Mouse (Mus musculus) heart, embryonic 10.5 days (tissue): ENCODE results near the gene Nfic. TPM values are rescaled to one million over a fixed set of nuclear protein-coding genes. Genes with fewer than 3 reads are reported as not detected.

Experiments used
- DNase-seq: peaks from one replicate; pipeline ENCODE4 v3.0.0-alpha.2; 2017; ENCODE audit warnings: low spot score
- H3K27ac ChIP-seq: fragments of 300-500 bp; sonication (generic); 2 replicates; pipeline ENCODE4 v1.5.1; 2016; ENCODE audit warnings: mild to moderate bottlenecking
- H3K27me3 ChIP-seq: fragments of 300-500 bp; sonication (generic); 2 replicates; pipeline ENCODE4 v1.6.1; 2016; ENCODE audit warnings: mild to moderate bottlenecking; ENCODE audit not compliant: poor library complexity, insufficient read depth, severe bottlenecking
- H3K36me3 ChIP-seq: fragments of 300-500 bp; sonication (generic); 2 replicates; pipeline ENCODE4 v1.6.1; 2016; ENCODE audit warnings: mild to moderate bottlenecking, moderate library complexity
- H3K4me1 ChIP-seq: fragments of 300-500 bp; sonication (generic); 2 replicates; pipeline ENCODE4 v1.6.1; 2016; ENCODE audit warnings: mild to moderate bottlenecking
- H3K4me3 ChIP-seq: fragments of 300-500 bp; sonication (generic); 2 replicates; pipeline ENCODE4 v1.5.1; 2016; ENCODE audit warnings: mild to moderate bottlenecking, moderate library complexity
- H3K9me3 ChIP-seq: fragments of 300-500 bp; sonication (generic); 2 replicates; pipeline ENCODE4 v1.6.1; 2016; ENCODE audit warnings: mild to moderate bottlenecking, moderate library complexity
- WGBS: fragments of 180-500 bp; shearing (Covaris S2); methylation state at CpG from one replicate; pipeline ENCODE4 v1.1.7; 2016; 5-methylcytosine and 5-hydroxymethylcytosine counted together
- polyA plus RNA-seq: library from polyadenylated mRNA; unstranded; fragments of >200 nt; fragmentation: Nextera tagmentation; extraction: Ambion mirVana; gene quantifications from 2 replicates; pipeline ENCODE4 v1.2.1, GENCODE M21; 2016

Gene Nfic
- polyA plus RNA-seq, 1 experiment from 2014 or later: 23.0 TPM

DNA sequence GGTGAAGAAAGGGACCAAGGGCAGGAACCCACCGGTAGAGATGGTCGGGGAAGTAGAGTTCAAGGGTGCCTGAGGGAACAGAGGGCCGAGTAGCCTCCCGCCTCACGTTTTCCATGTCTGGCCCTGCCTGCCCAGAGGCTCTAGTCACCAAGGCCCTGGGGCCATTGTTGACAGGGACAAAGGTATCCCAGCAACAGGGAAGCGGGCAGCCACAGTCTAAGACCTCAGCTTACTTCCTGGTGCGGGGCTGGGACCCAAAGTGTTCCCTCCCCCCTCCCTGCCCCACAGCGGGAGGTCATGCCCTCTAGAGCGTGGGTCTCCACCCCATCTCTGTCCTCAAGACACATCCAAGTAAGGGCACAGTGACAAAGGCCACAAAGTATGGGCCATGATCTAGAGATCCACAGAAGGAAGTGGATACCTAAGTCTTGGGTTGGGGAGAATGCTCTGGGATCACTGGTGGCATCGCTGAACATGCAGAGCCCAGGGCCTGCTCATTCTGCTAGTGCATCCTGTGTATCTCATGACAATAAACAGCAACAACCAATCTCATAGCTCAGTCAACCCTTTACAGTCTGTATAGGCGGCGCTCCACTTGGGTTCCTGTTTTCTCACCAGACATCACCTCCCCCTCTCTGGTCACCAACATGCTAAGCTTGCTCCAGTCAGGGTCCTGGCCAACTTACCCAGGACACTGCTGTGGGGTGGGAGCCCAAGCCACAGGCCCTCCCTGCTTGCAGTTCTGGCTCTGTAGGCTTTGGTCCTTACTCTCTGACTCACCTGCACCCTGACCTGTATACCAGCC lies 89.6 kb downstream of the Nfic start, which contains the start of gene 4930404N11Rik:
Gene 4930404N11Rik (minus strand): TSS at position 145 of the 805 bp plus-strand sequence.
- peak within 1 kb of the TSS; percentile 64 for H3K4me3 ChIP-seq
- H3K4me1 ChIP-seq: peaks cover 76% of the 10 kb centered on the region
- H3K27me3 ChIP-seq: peaks cover 35% of the 10 kb centered on the region
- peaks cover 62% of the 10 kb centered on the region for H3K36me3 ChIP-seq
- 31% methylated on average over 12 of the region's 12 CpGs for WGBS
- H3K9me3 ChIP-seq: no peaks in the 10 kb centered on the region
- no peak for DNase-seq
- H3K27ac ChIP-seq: peak within 1 kb of the TSS; percentile 78

DNA sequence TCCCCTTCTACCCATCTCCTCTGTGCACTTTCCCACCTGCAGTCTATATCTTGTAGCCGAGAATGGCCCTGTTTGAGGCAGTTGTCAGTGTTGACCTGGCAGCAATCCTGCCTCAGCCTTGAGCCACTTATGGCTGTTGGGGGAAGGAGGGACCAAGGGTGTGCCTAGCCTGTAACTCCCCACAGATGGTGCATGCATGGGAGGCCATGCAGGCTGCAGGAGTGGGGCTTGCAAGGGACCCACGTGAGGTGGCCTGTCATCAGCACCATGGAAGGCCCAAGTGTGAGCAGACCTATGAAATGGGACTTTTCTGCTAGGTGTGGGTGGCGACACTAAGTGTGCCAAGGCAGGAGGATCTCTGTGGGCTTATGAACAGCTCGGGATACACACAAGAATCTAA lies 90.4 kb downstream of the Nfic start:
- WGBS: 36% methylated on average over 4 of the region's 4 CpGs
- Histone ChIP-seq H3K4me1 (peaks cover 84% of the 10 kb centered on the region), H3K4me3 (peak overlapping the region; percentile 64), H3K9me3 (no peaks in the 10 kb centered on the region), H3K27me3 (peaks cover 35% of the 10 kb centered on the region), H3K36me3 (peaks cover 54% of the 10 kb centered on the region), H3K27ac (peak overlapping the region; percentile 78)
- DNase-seq: no peak

DNA sequence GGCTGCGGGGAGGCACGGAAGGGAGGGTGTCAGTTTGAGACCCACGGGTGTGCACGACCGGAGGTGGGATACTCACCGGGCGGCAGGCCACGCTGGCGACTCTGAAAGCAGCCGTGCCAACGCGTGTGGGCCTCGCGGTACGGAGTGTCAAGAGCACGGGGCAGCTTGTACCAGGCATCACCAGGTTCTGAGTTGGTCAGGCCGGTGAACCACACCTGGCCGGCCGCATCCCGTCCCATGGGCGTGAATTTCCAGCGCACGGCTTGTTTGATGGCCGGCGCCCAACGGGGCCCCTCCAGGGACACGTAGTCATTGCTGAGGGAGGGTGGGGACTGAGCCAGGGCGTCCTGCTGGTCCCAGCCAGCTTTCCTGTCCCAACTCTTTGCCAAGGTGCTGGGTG lies 90.8 kb downstream of the Nfic start:
- Histone ChIP-seq H3K36me3 (peaks cover 50% of the 10 kb centered on the region), H3K27me3 (peaks cover 35% of the 10 kb centered on the region), H3K4me1 (peaks cover 88% of the 10 kb centered on the region), H3K27ac (peak overlapping the region; percentile 78), H3K4me3 (peak overlapping the region; percentile 64), H3K9me3 (no peaks in the 10 kb centered on the region)
- DNase-seq: no peak
- WGBS: 14% methylated on average over 28 of the region's 28 CpGs

DNA sequence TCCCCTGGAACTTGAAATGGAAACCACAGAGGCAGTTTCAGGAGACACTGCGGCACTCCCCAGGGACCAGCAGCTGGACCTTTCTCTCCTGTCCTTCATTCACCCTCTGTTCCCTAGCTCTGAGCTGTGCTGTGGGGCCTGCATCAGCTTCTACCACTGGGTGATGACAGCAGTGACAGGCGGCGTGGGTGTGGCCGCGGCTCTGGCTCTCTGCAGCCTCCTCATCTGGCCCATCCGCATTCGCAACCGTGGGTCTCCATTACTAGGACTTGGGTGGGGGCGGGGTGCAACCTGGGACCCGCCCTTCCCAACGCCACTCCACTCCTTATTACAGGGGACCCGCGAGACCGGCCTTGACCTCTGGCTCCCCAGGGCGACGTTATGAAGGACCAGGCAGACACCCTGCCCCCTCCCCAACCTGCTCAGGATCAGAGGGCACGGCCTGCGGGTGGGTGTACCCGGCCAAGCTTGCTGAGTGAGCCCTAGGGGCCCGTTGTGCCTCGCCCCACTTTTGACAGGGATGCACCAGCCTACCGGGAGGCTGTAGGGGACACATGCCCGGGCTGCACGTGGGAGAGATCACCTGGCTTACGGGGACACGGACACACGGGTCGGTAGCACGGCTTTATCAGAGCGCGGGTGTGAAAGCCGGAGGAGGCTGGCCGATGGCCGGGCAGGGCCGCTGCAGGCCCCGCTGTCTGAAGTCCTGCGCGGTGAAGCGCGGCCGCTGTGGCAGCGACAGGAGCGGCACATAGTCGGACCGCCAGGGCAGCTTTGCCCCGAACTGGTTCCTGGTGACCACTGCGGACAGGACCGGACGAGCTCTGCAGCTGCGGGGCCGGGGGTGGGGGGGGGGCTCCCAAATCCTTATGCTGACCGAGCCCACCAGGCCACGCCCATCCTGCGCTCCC lies 91.7 kb downstream of the Nfic start:
- peak overlapping the region; percentile 90 for H3K27ac ChIP-seq
- DNase-seq: peak; percentile 94
- 5% methylated on average over 54 of the region's 54 CpGs for WGBS
- H3K4me3 ChIP-seq: peak overlapping the region; percentile 64
- H3K4me1 ChIP-seq: peaks cover 93% of the 10 kb centered on the region
- peaks cover 35% of the 10 kb centered on the region for H3K27me3 ChIP-seq
- peaks cover 40% of the 10 kb centered on the region for H3K36me3 ChIP-seq
- no peaks in the 10 kb centered on the region for H3K9me3 ChIP-seq

DNA sequence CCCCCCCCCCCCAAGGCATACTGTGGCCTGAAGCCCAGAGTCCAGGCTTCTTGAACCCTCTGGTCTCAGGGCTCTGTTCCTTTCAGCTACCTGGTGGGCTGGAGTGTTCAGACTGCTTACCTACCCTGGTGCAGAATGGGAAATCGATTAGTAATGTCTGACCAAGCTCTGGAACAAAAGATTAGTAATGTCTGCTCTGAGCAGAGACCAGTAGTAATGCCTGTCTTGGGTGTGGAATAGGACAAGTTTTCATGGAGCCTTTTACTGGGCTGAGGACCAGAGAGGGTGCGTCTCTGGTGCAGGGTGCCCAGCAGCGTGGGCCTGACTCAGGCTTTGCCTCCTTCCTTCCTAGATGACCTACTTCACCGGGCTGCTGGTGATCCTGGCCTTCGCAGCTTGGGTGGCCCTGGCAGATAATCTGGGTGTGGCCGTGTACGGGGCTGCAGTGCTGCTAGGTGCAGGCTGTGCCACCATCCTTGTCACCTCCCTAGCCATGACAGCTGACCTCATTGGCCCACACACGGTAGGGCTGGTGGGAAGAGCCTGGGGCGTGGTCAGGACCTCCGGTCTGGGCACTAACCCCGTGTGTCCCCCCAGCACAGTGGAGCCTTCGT lies 93.0 kb downstream of the Nfic start:
- H3K36me3 ChIP-seq: peaks cover 27% of the 10 kb centered on the region
- H3K9me3 ChIP-seq: no peaks in the 10 kb centered on the region
- DNase-seq: no peak
- peak overlapping the region; percentile 90 for H3K27ac ChIP-seq
- H3K4me3 ChIP-seq: peak overlapping the region; percentile 64
- H3K4me1 ChIP-seq: peaks cover 100% of the 10 kb centered on the region
- H3K27me3 ChIP-seq: peaks cover 35% of the 10 kb centered on the region
- WGBS: 59% methylated on average over 12 of the region's 12 CpGs

DNA sequence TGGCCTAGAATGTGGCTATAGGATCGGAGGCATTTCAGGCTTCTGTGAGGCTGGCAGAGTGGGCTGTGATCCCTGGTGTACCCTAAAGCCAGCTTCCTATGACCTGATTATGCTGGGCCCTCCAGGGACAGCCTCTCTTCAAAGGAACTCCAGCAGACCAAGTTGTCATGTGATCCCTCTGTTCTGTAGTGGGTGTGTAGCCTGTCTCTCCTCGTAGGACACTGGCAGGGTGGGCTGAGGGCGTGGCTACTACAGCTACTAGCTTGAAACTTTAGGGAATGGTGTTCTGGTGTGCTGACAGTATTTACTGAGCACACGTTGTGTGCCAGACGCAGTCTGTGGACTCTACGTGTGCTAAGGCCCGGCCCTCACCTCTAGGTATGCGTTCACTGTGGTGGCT lies 94.7 kb downstream of the Nfic start:
- WGBS: 67% methylated on average over 8 of the region's 8 CpGs

DNA sequence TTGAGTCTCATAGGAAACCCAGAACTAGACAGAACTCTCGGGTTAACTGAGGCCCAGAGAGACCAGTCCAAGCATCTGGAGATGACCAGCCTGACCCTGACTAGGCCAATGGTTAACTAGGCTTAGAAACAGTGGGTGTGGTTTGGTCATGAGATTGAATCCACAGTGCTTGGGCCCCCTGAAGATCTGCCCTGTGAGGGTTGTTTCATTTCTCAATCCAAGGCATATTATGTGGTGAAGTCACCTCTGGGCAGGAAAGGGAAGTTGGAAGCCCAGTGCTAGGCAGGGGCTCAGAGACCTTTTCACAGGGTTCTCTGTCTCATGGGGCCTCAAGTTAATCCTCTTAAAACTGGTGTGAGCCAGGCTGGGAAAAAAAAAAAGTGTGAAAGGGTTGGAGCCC lies 96.6 kb downstream of the Nfic start:
- Histone ChIP-seq H3K27me3 (peaks cover 20% of the 10 kb centered on the region), H3K4me3 (peak overlapping the region; percentile 92), H3K36me3 (peaks cover 14% of the 10 kb centered on the region), H3K27ac (peak overlapping the region; percentile 91), H3K4me1 (peaks cover 94% of the 10 kb centered on the region), H3K9me3 (no peaks in the 10 kb centered on the region)
- 51% methylated on average over 1 of the region's 1 CpGs for WGBS
- DNase-seq: no peak

More for the DNA sequence above, 94.7 kb downstream of the Nfic start:
- DNase-seq: no peak
- H3K27me3 ChIP-seq: peaks cover 35% of the 10 kb centered on the region
- peak overlapping the region; percentile 59; the same call in 1 of the 2 replicates for H3K27ac ChIP-seq
- peaks cover 97% of the 10 kb centered on the region for H3K4me1 ChIP-seq
- H3K36me3 ChIP-seq: peaks cover 14% of the 10 kb centered on the region
- H3K9me3 ChIP-seq: no peaks in the 10 kb centered on the region
- no peak overlapping the region for H3K4me3 ChIP-seq

DNA sequence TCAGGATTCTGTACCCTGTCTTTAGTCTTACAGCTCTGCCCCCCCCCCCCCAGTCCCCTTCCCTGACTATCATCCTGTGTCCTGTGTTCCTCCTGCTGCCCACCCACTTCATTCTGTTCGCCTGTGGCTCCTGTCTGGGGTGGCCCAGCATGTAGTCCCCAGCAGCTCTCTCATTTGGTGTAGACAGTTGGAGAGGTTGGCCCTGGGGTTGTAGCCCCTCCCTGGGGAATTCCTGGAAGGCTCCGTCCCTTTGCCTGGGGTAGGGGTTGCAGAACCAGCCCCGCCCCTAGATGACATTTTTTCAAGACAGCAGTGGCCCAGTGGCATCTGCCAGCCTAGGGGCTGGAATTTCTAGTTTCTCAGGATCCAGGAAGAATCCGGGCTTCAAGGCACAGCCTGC lies 97.2 kb downstream of the Nfic start:
- WGBS: 23% methylated on average over 4 of the region's 4 CpGs
- DNase-seq: no peak
- H3K27me3 ChIP-seq: peaks cover 15% of the 10 kb centered on the region
- no peaks in the 10 kb centered on the region for H3K9me3 ChIP-seq
- peaks cover 88% of the 10 kb centered on the region for H3K4me1 ChIP-seq
- H3K4me3 ChIP-seq: peak overlapping the region; percentile 92
- H3K36me3 ChIP-seq: peaks cover 14% of the 10 kb centered on the region
- peak overlapping the region; percentile 91 for H3K27ac ChIP-seq

DNA sequence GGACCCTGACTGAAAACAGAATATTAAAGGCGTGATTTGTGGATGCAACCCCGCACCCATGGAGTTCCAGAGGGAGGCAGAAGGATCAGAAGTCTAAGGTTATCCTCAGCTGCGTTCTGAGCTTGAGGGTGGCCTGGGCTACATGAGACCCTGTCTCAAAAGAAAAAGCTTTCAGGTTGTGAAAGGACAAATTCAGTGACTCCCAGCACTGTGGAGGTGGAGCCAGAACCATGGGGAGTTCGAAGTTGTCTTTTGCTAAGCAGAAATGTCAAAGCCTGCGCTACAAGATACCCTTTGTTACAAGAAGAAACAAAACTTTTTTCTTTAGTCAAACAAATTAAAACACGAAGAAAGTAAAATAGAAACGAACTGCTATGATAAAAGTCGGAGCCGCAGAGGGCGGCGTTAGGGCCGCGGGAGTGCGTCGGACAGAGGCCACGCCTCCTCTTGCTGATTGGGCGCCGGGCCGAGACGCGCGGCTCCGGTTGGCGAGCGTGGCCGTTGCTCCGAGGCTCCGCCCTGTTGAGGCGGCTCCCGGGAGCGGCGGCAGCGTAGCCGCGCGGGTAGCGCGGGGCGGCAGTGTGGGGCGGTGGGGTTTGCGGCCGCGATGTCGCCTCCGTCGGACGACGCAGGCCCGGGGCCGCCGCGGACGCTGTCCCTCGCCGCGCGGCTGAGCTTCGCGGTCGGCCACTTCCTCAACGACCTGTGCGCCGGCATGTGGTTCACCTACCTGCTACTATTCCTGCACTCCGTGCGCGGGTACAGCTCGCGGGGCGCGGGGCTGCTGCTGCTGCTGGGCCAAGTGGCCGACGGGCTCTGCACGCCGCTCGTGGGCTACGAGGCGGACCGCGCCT lies 98.2 kb downstream of the Nfic start, which contains the start of gene Mfsd12:
Gene Mfsd12 (plus strand): TSS at position 501 of the 854 bp plus-strand sequence.
- Histone ChIP-seq H3K9me3 (no peaks in the 10 kb centered on the region), H3K4me3 (peak within 1 kb of the TSS; percentile 92), H3K36me3 (peaks cover 6% of the 10 kb centered on the region; the same call in 1 of the 2 replicates), H3K27me3 (peaks cover 5% of the 10 kb centered on the region; the same call in 1 of the 2 replicates), H3K4me1 (peaks cover 78% of the 10 kb centered on the region), H3K27ac (peak within 1 kb of the TSS; percentile 91)
- WGBS: 1% methylated on average over 79 of the region's 79 CpGs
- DNase-seq: peak; percentile 93

DNA sequence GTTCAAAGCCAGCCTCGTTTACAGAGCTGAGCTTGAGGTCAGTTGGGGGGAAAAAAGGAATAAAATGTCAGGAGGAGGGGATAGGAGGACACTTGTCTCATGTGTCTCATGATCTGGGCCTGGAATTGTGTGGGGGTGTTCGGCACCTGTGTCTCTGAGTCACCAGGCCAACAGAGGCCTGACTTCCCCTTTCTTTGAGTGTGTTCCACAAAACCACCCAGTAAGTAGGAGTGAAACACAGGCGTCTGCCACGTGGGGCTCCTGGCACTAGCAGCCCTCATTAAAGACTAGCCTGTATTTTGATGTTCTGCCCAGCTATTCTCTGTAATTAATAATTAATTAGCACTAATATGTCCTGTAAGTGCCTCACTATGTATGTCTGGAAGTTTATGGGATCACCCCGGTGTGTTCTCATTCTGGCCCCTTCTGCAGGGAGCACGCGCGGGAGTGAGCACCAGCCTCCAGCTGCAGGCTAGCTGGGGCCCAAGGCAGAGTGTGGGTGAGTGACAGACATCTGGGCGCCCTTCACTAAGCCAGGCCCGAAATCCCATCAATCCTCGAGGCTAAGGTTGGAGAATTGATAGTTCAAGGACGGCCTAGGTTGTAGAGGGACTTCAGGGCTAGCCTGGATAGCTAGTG lies 99.0 kb downstream of the Nfic start:
- Histone ChIP-seq H3K27ac (peak overlapping the region; percentile 65; the same call in 1 of the 2 replicates), H3K4me3 (peak overlapping the region; percentile 92), H3K4me1 (peaks cover 77% of the 10 kb centered on the region), H3K36me3 (no peaks in the 10 kb centered on the region; the same call in 1 of the 2 replicates), H3K9me3 (no peaks in the 10 kb centered on the region), H3K27me3 (no peaks in the 10 kb centered on the region)
- 52% methylated on average over 12 of the region's 12 CpGs for WGBS
- no peak for DNase-seq

DNA sequence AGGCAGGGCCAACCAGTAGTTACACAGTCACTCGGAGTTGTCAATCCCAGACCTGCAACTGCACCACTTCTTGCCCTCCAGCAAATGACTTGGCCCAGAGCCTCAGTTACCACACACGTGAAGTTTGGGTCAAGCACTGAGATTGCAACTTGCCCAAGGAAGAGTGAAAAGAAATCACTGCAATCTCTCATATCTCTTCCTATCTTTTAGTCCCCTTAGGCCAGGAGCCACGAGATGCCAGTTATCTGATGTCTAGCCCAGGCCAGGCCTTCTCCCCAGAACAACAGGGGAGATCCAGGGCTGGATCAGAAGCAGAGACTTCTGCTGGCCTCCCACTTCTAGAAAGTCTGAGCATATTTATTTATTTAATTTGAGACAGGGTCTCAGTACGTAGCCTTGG lies 99.9 kb downstream of the Nfic start:
- H3K36me3 ChIP-seq: no peaks in the 10 kb centered on the region
- peaks cover 73% of the 10 kb centered on the region for H3K4me1 ChIP-seq

More for the DNA sequence above, 99.9 kb downstream of the Nfic start:
- Histone ChIP-seq H3K4me3 (no peak overlapping the region), H3K27ac (no peak overlapping the region), H3K9me3 (no peaks in the 10 kb centered on the region), H3K27me3 (no peaks in the 10 kb centered on the region)
- DNase-seq: no peak
- WGBS: 62% methylated on average over 4 of the region's 4 CpGs
